Mouse (Mus musculus) brain, embryonic 14.5 days (tissue): ENCODE measurements around the gene Nemf.

Experiments
- CTCF ChIP-seq: fragments of 200-500 bp; IDR thresholded peaks from 2 replicates; pipeline ENCODE4 v1.5.1; 2012; ENCODE audit warnings: inconsistent platforms, mild to moderate bottlenecking, moderate library complexity, borderline replicate concordance; ENCODE audit not compliant: insufficient read depth, insufficient read length; ENCODE audit errors: extremely low read depth
- POLR2A ChIP-seq: fragments of 200-500 bp; IDR thresholded peaks from 2 replicates; pipeline ENCODE4 v1.6.1; 2012; ENCODE audit warnings: mild to moderate bottlenecking, inconsistent platforms, borderline replicate concordance; ENCODE audit not compliant: poor library complexity, insufficient read depth, insufficient read length, severe bottlenecking; ENCODE audit errors: extremely low read depth

DNA sequence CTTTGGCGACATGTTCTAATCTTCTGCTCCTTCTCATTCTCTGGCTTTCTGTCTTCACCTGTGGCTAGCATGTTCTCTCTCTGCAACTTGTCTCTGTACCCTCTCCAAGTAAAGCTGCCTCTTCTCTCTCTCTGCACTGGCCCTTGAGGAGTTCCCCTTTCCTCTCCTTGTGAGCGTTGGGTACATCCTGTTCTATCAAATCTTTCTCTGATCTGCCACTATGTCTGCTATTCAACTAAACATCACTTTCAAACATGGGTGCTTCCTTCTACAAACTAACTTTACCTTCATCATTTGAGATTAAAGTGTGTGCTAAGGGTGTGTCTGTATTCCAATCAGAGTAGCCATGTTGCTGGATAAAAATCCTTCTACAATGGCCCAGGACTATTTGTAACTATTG, 62.0 kb downstream of the Nemf start:
- TF ChIP-seq CTCF (no peak), POLR2A (no peak)
